Mouse (Mus musculus) right cerebral cortex, postnatal 36 days (tissue): ENCODE measurements at regions not wholly inside any gene's neighbourhood (a gene's known extent, or its start where the extent isn't known, plus 50 kb on each side); places are given as distances from the start of the nearest gene placed in this dataset.

Experiments
- DNase-seq, 2 experiments: peaks; one replicate each; pipeline ENCODE4 v3.0.0; 2022; ENCODE audit warnings: low spot score in 2 of 2, mixed read lengths in 1 of 2

GRCm38 (mm10) chr4:69898831-69899230 lies 511.4 kb downstream of the Cdk5rap2 start:
- DNase-seq: no peak

DNA sequence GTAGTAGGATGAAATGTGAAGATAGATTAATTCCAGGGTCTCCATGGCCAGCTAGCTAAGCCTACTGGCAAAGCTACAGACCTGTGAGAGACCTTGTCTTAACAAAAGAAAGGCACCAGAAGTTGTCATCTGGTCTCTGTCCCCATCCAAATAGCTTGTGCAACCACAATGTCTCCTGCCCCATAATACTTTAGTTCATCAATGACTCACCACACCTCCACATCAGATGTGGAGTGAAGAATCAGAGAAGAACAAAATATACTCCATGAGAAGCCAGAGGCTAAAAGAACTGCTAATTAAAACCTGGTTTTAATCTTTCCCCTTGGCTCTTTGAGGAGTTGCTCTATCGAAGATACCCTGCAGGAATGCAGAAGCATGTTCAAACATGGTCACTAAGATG lies 514.1 kb downstream of the Cdk5rap2 start:
- no peak for DNase-seq

- DNase-seq: no peak
These were observed 517.4 kb downstream of the Cdk5rap2 start for GRCm38 (mm10) chr4:69892829-69893175.

GRCm38 (mm10) chr4:69891898-69892828 lies 518.1 kb downstream of the Cdk5rap2 start:
- DNase-seq: no peak

DNA sequence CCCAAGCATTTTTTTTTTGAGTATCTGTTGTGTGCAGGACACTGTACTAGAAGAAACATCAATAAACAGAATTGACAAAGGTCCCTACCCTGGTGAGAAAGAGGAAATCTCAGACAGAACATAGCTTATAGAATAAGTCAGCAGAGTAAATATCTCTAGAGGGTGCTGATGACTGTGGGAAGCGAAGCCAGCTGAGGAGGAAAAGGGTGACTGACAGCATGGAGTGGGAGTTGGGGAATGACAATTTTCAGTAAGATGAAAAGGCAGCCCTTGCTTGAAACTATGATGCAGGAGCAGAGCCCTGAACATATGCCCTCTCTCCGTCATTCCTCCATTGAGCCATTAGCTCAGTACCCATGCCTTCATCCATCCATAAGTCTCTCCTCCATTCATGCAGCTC lies 519.6 kb downstream of the Cdk5rap2 start:
- no peak for DNase-seq

DNA sequence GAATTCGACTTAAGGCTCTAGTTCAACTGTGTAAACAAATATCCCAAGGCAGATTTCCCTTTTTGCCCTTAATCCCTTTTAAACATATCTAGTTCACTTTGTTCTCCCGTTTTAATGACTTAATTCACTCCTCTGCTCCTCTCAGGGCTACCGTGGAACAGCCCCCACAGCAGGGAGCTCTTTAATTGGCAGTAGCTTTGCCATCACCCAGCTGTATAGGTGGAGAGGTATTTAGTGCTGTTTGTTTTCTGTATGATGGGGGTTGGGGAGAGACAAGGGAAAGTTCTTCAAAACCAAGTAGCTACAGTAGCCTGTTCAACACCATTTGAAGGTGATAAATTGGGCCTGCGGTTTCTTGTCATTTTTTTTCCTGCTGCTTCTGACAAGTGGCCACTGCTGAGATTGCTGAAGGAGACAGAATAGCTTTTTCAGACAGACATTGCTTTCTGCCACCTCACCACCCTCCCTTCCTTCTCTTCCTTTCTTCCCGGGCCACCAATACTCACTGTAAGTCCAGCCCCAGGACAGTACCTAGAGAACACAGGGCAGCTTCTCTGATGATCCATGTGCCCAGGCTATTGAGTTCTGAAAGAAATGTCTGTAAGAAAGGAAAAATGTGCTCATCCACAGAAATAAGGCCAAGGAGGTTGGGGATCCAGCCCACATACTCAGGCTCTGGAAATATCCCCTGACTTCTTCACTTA lies 520.2 kb downstream of the Cdk5rap2 start:
- DNase-seq: no peak

DNA sequence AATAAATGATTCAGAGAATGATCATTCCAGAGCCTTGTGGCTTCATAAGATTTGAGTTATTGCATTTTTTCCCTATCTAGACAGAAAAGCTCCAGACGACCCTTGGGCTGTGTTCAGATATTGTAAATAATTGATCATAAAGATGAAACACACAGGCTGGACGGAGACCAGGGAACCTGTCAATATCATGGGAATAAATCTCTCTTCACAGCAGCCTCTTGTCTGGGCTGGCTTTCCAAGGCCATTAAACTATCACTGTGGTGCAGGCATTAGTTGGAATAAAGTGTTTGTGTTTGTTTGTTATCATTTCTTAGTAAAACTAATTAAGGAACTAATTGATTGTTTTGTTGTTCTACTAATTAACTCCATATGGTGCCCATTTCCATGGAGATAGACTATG lies 533.5 kb downstream of the Cdk5rap2 start:
- no peak for DNase-seq

DNA sequence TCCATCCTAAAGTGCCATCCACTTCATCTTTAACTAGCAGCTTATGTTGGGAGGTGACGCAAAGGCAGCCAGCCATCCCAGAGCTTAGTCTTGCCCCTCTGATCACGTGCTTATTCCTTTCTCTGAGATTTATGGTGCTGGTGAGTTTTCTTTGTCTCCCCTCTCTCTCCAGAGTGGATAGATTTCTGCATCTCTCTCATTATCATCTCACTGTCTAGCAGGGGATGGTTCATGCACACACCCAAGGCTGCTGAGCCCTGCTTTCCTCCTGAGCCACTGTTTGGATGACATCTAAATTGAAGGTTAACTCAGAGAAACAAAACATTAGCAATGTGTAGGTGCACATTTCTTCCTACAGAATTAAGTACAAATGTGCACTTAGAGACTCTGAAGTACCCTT lies 539.6 kb downstream of the Cdk5rap2 start:
- DNase-seq: no peak

- DNase-seq: no peak
These were observed 555.2 kb downstream of the Cdk5rap2 start for GRCm38 (mm10) chr4:69855001-69855400.

DNA sequence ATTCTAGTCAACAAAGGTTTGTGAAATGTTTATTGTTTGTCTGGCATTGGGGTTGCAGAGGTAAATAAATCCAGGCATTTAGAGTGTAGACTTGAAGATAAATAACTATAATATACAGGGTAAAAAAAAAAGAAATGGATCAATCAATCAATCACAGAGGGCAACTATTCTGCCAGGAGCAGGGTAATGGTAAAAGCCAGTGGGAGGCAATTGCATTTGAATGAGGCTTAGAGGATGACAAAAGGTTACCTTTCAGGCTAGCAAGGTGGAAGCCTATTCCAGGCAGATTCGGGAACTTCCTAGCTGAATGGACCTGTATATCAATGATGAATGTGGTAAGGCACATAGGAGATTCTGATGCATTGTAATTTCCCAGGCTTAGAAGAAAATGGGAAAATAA lies 557.6 kb downstream of the Cdk5rap2 start:
- no peak for DNase-seq

DNA sequence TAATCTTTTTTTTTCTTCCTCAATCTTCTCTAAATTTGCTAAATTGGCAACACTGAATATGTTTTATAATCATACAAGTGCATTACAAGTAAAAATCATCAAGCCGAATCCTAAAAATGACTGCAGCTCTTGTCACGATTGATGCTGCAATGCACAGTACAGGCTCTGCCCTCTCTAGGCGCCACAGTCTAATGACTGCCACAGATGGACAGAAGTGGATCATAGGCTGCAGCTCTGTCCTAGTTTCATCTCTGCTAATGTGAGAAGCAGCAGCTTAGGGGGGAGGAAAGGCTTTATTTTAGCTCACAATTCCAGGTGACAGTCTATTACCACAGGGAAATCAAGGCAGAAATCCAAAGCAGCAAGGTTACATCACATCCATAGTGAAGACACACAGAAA lies 560.8 kb downstream of the Cdk5rap2 start:
- DNase-seq: peak in 1 of 2 experiments; percentile 12

DNA sequence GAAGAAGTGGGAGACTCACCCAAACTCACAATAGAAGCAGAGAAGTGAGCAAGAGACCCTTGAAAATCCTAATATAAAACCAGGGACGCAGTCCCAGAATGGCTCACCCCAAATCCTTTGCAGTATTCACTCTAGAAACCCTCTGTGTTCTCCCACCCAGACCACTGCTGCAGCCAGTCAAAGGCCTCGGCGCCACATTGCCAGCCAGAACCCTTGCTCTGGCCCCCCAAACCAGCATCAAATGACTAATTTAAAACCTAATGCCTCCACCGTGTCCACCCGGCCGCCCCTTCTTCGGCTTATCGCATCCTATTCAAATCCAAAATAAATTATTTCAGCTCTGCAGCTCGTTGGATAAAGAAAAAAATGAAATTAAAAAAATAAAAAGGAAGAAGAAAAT lies 570.4 kb downstream of the Cdk5rap2 start:
- no peak for DNase-seq

- DNase-seq: no peak
These were observed 571.3 kb downstream of the Cdk5rap2 start for GRCm38 (mm10) chr4:69838940-69839339.

- DNase-seq: no peak
These were observed 585.4 kb downstream of the Cdk5rap2 start for GRCm38 (mm10) chr4:69824903-69825268.

- DNase-seq: no peak
These were observed 585.9 kb downstream of the Cdk5rap2 start for GRCm38 (mm10) chr4:69824215-69824902.

GRCm38 (mm10) chr4:69823311-69823940 lies 586.8 kb downstream of the Cdk5rap2 start:
- DNase-seq: no peak

DNA sequence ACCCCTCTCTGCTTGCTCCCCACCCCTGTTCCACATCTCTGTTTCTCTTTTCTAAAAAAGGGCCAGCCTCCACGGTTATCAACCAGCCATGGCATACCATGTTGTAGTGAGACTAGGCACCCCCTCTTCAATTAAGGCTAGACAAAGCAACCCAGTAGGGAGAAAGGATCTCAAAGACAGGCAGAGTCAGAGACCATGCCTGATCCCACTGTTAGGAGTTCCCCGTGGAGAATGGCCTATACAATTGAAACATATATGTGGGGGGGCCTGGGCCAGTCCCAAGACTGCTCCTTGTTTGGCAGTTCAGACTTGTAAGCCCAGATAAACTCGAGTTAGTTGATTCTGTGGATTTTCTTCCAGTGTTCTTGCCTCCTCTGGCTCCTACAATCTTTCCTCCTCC lies 591.4 kb downstream of the Cdk5rap2 start:
- DNase-seq: no peak

- no peak for DNase-seq
These were observed 624.7 kb downstream of the Cdk5rap2 start for GRCm38 (mm10) chr4:69785481-69786050.

GRCm38 (mm10) chr4:69781258-69781657 lies 629.0 kb downstream of the Cdk5rap2 start:
- no peak for DNase-seq

GRCm38 (mm10) chr4:69761841-69762240 lies 648.4 kb downstream of the Cdk5rap2 start:
- DNase-seq: peak; percentile 18 to 65

DNA sequence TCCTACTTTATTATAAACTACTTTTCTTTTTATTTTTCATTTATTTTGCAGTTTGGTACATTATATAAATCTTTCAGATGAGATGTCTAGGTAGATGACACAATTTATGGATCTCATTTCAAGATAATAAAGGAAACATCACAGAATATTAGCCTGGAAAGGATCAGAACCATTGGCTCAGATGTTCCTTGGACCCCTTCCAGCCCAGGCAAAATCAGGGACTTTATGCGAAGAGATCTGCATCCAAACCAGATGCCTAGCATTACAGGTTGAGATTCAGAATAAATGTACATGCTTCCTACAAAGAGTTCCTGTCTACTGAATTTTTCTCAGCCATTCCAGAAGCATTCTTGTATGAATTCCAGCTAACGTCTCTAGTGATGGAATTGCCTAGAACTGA lies 650.6 kb downstream of the Cdk5rap2 start:
- no peak for DNase-seq

GRCm38 (mm10) chr4:69754567-69754966 lies 655.7 kb downstream of the Cdk5rap2 start:
- DNase-seq: no peak
